Mouse (Mus musculus): ENCODE measurements around the gene Tarbp2. TPM values are rescaled to one million over a fixed set of nuclear protein-coding genes. Genes with fewer than 3 reads are reported as not detected.

Gene Tarbp2
- polyA plus RNA-seq (2014; fragmentation: Illumina TruSeq; extraction: RNeasy Lipid Tissue Mini Kit (QIAGEN cat#74804); ENCODE audit: low read depth, low replicate concordance): 0.70 TPM

GRCm38 (mm10) chr15:102517976-102518858, at the start of gene Tarbp2:
Tarbp2 (plus strand) TSS chr15:102518192.

GRCm38 (mm10) chr15:102470183-102470604, 47.8 kb upstream of the Tarbp2 start, which contains the start of gene Pcbp2:
Pcbp2 (plus strand) TSS chr15:102470539.

GRCm38 (mm10) chr15:102503447-102503846, 14.5 kb upstream of the Tarbp2 start, which contains the start of gene Gm10337:
Gm10337 (plus strand) TSS chr15:102503722.

GRCm38 (mm10) chr15:102516728-102517404, 1.1 kb upstream of the Tarbp2 start, which contains the start of gene Map3k12:
Map3k12 (minus strand) TSS chr15:102517064.

GRCm38 (mm10) chr15:102524892-102525485, 7.0 kb downstream of the Tarbp2 start, which contains the start of gene Npff:
Npff (minus strand) TSS chr15:102524942.

Other genes starting within 250 kb of the Tarbp2 start
- 0.35 TPM for gene Gm9918, start 247.6 kb upstream of the Tarbp2 start, polyA plus RNA-seq (2014; fragmentation: Illumina TruSeq; extraction: RNeasy Lipid Tissue Mini Kit (QIAGEN cat#74804); ENCODE audit: low read depth, low replicate concordance)
- 1.9 TPM for gene Mfsd5, start 238.7 kb upstream of the Tarbp2 start, polyA plus RNA-seq (2014; fragmentation: Illumina TruSeq; extraction: RNeasy Lipid Tissue Mini Kit (QIAGEN cat#74804); ENCODE audit: low read depth, low replicate concordance)
- not detected for gene Espl1, start 221.9 kb upstream of the Tarbp2 start, polyA plus RNA-seq (2014; fragmentation: Illumina TruSeq; extraction: RNeasy Lipid Tissue Mini Kit (QIAGEN cat#74804); ENCODE audit: low read depth, low replicate concordance)
- 69.6 TPM for gene Pfdn5, start 192.1 kb upstream of the Tarbp2 start, polyA plus RNA-seq (2014; fragmentation: Illumina TruSeq; extraction: RNeasy Lipid Tissue Mini Kit (QIAGEN cat#74804); ENCODE audit: low read depth, low replicate concordance)
- gene Myg1, start 186.5 kb upstream of the Tarbp2 start, polyA plus RNA-seq (2014; fragmentation: Illumina TruSeq; extraction: RNeasy Lipid Tissue Mini Kit (QIAGEN cat#74804); ENCODE audit: low read depth, low replicate concordance): 8.9 TPM
- gene Aaas, start 167.4 kb upstream of the Tarbp2 start, polyA plus RNA-seq (2014; fragmentation: Illumina TruSeq; extraction: RNeasy Lipid Tissue Mini Kit (QIAGEN cat#74804); ENCODE audit: low read depth, low replicate concordance): 2.6 TPM
- gene Sp7, start 151.0 kb upstream of the Tarbp2 start, polyA plus RNA-seq (2014; fragmentation: Illumina TruSeq; extraction: RNeasy Lipid Tissue Mini Kit (QIAGEN cat#74804); ENCODE audit: low read depth, low replicate concordance): not detected
- 91.2 TPM for gene Sp1, start 112.0 kb upstream of the Tarbp2 start, polyA plus RNA-seq (2014; fragmentation: Illumina TruSeq; extraction: RNeasy Lipid Tissue Mini Kit (QIAGEN cat#74804); ENCODE audit: low read depth, low replicate concordance)
- gene Amhr2, start 72.8 kb upstream of the Tarbp2 start, polyA plus RNA-seq (2014; fragmentation: Illumina TruSeq; extraction: RNeasy Lipid Tissue Mini Kit (QIAGEN cat#74804); ENCODE audit: low read depth, low replicate concordance): not detected
- 111 TPM for gene Prr13, start 59.2 kb upstream of the Tarbp2 start, polyA plus RNA-seq (2014; fragmentation: Illumina TruSeq; extraction: RNeasy Lipid Tissue Mini Kit (QIAGEN cat#74804); ENCODE audit: low read depth, low replicate concordance)
- 672 TPM for gene Pcbp2, start 47.7 kb upstream of the Tarbp2 start, polyA plus RNA-seq (2014; fragmentation: Illumina TruSeq; extraction: RNeasy Lipid Tissue Mini Kit (QIAGEN cat#74804); ENCODE audit: low read depth, low replicate concordance)
- not detected for gene Gm10337, start 14.5 kb upstream of the Tarbp2 start, polyA plus RNA-seq (2014; fragmentation: Illumina TruSeq; extraction: RNeasy Lipid Tissue Mini Kit (QIAGEN cat#74804); ENCODE audit: low read depth, low replicate concordance)
- 3.4 TPM for gene Map3k12, start 1.1 kb upstream of the Tarbp2 start, polyA plus RNA-seq (2014; fragmentation: Illumina TruSeq; extraction: RNeasy Lipid Tissue Mini Kit (QIAGEN cat#74804); ENCODE audit: low read depth, low replicate concordance)
- gene Npff, start 6.8 kb downstream of the Tarbp2 start, polyA plus RNA-seq (2014; fragmentation: Illumina TruSeq; extraction: RNeasy Lipid Tissue Mini Kit (QIAGEN cat#74804); ENCODE audit: low read depth, low replicate concordance): not detected
- gene Gm28047, start 106.9 kb downstream of the Tarbp2 start, polyA plus RNA-seq (2014; fragmentation: Illumina TruSeq; extraction: RNeasy Lipid Tissue Mini Kit (QIAGEN cat#74804); ENCODE audit: low read depth, low replicate concordance): not detected
- gene Atf7, start 107.3 kb downstream of the Tarbp2 start, polyA plus RNA-seq (2014; fragmentation: Illumina TruSeq; extraction: RNeasy Lipid Tissue Mini Kit (QIAGEN cat#74804); ENCODE audit: low read depth, low replicate concordance): 51.1 TPM
- 10.4 TPM for gene Atp5g2, start 154.2 kb downstream of the Tarbp2 start, polyA plus RNA-seq (2014; fragmentation: Illumina TruSeq; extraction: RNeasy Lipid Tissue Mini Kit (QIAGEN cat#74804); ENCODE audit: low read depth, low replicate concordance)
- 161 TPM for gene Calcoco1, start 204.0 kb downstream of the Tarbp2 start, polyA plus RNA-seq (2014; fragmentation: Illumina TruSeq; extraction: RNeasy Lipid Tissue Mini Kit (QIAGEN cat#74804); ENCODE audit: low read depth, low replicate concordance)